Mouse (Mus musculus) midbrain, embryonic 14.5 days (tissue): Measurements from ENCODE around the gene Tjp3. TPM values are rescaled to one million over a fixed set of nuclear protein-coding genes. Genes with fewer than 3 reads are reported as not detected.
A peak's percentile ranks its signal among the peaks of the same experiment; 100 is the strongest.

ENCODE experiments used
- ATAC-seq: fragments of 200-750 bp; cut with Nextera tagmentation; 2 replicates; pipeline ENCODE4 v1.8.0; 2017; ENCODE audit warnings: moderate number of reproducible peaks, moderate library complexity; ENCODE audit not compliant: low FRiP score, low TSS enrichment
- DNase-seq: peaks from one replicate; pipeline ENCODE4 v3.0.0-alpha.2; 2015
- H3K27ac ChIP-seq: fragments of 300-500 bp; sonication (generic); replicated peaks from 2 replicates; pipeline ENCODE4 v1.5.1; 2014; ENCODE audit warnings: mild to moderate bottlenecking, low read depth, low read length, moderate library complexity
- H3K27me3 ChIP-seq: fragments of 300-500 bp; sonication (generic); 2 replicates; pipeline ENCODE4 v1.6.1; 2014; ENCODE audit warnings: low read length, control low read depth, mixed read lengths; ENCODE audit not compliant: control insufficient read depth, insufficient read depth
- H3K36me3 ChIP-seq: fragments of 300-500 bp; sonication (generic); 2 replicates; pipeline ENCODE4 v1.6.1; 2014; ENCODE audit warnings: low read length, control low read depth; ENCODE audit not compliant: control insufficient read depth, insufficient read depth
- H3K4me1 ChIP-seq: fragments of 300-500 bp; sonication (generic); 2 replicates; pipeline ENCODE4 v1.6.1; 2014; ENCODE audit warnings: mild to moderate bottlenecking, antibody characterized with exemption, low read length, control low read depth; ENCODE audit not compliant: control insufficient read depth, insufficient read depth
- H3K4me2 ChIP-seq: fragments of 300-500 bp; sonication (generic); 2 replicates; pipeline ENCODE4 v1.6.1; 2014; ENCODE audit warnings: mild to moderate bottlenecking, low read length, moderate library complexity
- H3K4me3 ChIP-seq: fragments of 300-500 bp; sonication (generic); replicated peaks from 2 replicates; pipeline ENCODE4 v1.5.1; 2014; ENCODE audit warnings: low read depth, low read length
- H3K9ac ChIP-seq: fragments of 300-500 bp; sonication (generic); replicated peaks from 2 replicates; pipeline ENCODE4 v1.6.1; 2014; ENCODE audit warnings: mild to moderate bottlenecking, low read length, moderate library complexity
- H3K9me3 ChIP-seq: fragments of 300-500 bp; sonication (generic); 2 replicates; pipeline ENCODE4 v1.6.1; 2016; ENCODE audit warnings: low read length, control low read depth, mixed read lengths; ENCODE audit not compliant: control insufficient read depth
- WGBS: fragments of 180-500 bp; shearing (Covaris S2); extraction: QIAGEN DNeasy Blood & Tissue Kit; methylation state at CpG from one replicate; pipeline ENCODE4 v1.1.7; 2014; 5-methylcytosine and 5-hydroxymethylcytosine counted together
- polyA plus RNA-seq: library from polyadenylated mRNA; unstranded; fragments of >200 nt; fragmentation: Nextera tagmentation; extraction: Ambion mirVana; gene quantifications from 2 replicates; pipeline ENCODE4 v1.2.1, GENCODE M21; 2014

Gene Tjp3
- polyA plus RNA-seq, 1 experiment from 2014 or later, result 4.4 TPM

DNA sequence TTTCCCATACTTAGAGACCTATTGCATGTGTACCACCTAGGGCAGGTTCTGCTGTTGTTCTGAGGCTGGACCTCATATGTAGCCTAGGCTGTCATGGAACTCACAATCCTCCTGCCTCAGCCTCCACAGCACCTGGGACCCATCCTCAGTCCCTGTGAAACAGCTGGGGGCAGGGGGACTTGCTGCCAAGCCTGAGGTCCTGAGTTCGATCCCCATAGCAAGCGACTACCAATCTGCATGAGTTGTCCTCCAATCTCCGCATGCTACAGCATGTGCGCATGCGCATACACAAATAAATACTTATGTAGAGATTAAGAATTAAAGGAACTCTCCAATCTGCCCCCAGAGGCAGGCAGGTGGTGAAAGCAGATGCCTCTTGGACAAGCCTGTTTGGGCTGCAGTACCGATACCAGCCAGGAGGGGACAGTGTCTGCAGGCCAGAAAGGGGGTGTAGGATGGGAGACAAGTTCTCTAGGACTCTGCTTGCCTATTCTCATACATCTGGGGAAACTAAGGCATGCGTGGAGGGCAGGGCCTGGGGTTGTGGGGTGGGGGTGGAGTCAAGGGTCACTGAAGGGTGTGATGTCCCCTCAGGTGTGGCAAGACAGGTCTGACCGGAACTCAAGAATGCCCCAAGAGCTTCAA, 3.7 kb downstream of the Tjp3 start:
- H3K9me3 ChIP-seq, result no peaks in the 10 kb centered on the region
- ATAC-seq, result no peak
- WGBS, result 60% methylated on average over 8 of the region's 8 CpGs
- H3K27ac ChIP-seq, result no peak overlapping the region
- no peak for DNase-seq
- no peak overlapping the region for H3K4me3 ChIP-seq
- peaks cover 31% of the 10 kb centered on the region for H3K27me3 ChIP-seq
- H3K36me3 ChIP-seq, result no peaks in the 10 kb centered on the region
- no peak overlapping the region for H3K4me2 ChIP-seq
- H3K9ac ChIP-seq, result no peak overlapping the region
- 0 out of 2 replicates have a peak, but pooled peaks cover 12% of the 10 kb centered on the region for H3K4me1 ChIP-seq

GRCm38 (mm10) chr10:81286586-81286985, 4.8 kb downstream of the Tjp3 start:
- peaks cover 31% of the 10 kb centered on the region for H3K27me3 ChIP-seq
- ATAC-seq, result no peak
- H3K36me3 ChIP-seq, result no peaks in the 10 kb centered on the region
- no peak overlapping the region for H3K27ac ChIP-seq
- H3K4me1 ChIP-seq, result 0 out of 2 replicates have a peak, but pooled peaks cover 12% of the 10 kb centered on the region
- H3K9me3 ChIP-seq, result no peaks in the 10 kb centered on the region
- H3K4me3 ChIP-seq, result no peak overlapping the region
- H3K9ac ChIP-seq, result no peak overlapping the region
- H3K4me2 ChIP-seq, result no peak overlapping the region
- 52% methylated on average over 6 of the region's 6 CpGs for WGBS
- DNase-seq, result no peak

GRCm38 (mm10) chr10:81285694-81286450, 5.5 kb downstream of the Tjp3 start:
- DNase-seq, result peak; percentile 96
- H3K36me3 ChIP-seq, result no peaks in the 10 kb centered on the region
- no peak overlapping the region for H3K27ac ChIP-seq
- peak overlapping the region; percentile 42 for H3K4me3 ChIP-seq
- peak; percentile 83 for ATAC-seq
- WGBS, result 3% methylated on average over 54 of the region's 54 CpGs
- H3K4me1 ChIP-seq, result 0 out of 2 replicates have a peak, but pooled peaks cover 12% of the 10 kb centered on the region
- H3K4me2 ChIP-seq, result peak overlapping the region; percentile 81
- H3K9me3 ChIP-seq, result no peaks in the 10 kb centered on the region
- H3K9ac ChIP-seq, result peak overlapping the region; percentile 68
- peaks cover 25% of the 10 kb centered on the region for H3K27me3 ChIP-seq

DNA sequence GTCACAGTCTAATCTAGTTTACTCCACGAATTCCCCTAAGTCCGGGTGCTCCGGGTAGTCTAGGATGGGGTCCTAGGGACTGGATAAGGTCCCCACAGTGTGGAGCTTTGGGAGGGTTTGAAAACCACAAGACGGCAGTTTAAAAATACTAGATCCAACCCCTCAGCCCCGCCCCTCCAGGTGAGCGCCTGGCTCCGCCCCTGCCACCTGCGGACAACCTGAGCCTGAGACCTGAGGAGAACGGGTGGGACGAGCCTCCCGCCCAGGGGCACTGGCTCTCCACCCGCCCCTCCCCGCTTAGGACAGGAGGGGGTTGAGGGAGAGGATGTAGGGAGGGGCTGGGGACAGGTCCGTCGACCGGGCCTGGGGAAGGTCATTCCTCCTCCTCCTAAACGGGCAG, 6.7 kb downstream of the Tjp3 start:
- Histone ChIP-seq H3K4me1 (0 out of 2 replicates have a peak, but pooled peaks cover 7% of the 10 kb centered on the region), H3K27me3 (peaks cover 13% of the 10 kb centered on the region; the same call in 1 of the 2 replicates), H3K4me2 (peak overlapping the region; percentile 81; the same call in 1 of the 2 replicates), H3K27ac (no peak overlapping the region), H3K9me3 (no peaks in the 10 kb centered on the region), H3K9ac (no peak overlapping the region), H3K4me3 (peak overlapping the region; percentile 42; the same call in 1 of the 2 replicates), H3K36me3 (no peaks in the 10 kb centered on the region)
- DNase-seq, result no peak
- WGBS, result 17% methylated on average over 17 of the region's 17 CpGs
- ATAC-seq, result no peak

GRCm38 (mm10) chr10:81284189-81284588, 7.2 kb downstream of the Tjp3 start:
- peaks cover 9% of the 10 kb centered on the region; the same call in 1 of the 2 replicates for H3K27me3 ChIP-seq
- WGBS, result 52% methylated on average over 6 of the region's 6 CpGs
- no peaks in the 10 kb centered on the region for H3K9me3 ChIP-seq

DNA sequence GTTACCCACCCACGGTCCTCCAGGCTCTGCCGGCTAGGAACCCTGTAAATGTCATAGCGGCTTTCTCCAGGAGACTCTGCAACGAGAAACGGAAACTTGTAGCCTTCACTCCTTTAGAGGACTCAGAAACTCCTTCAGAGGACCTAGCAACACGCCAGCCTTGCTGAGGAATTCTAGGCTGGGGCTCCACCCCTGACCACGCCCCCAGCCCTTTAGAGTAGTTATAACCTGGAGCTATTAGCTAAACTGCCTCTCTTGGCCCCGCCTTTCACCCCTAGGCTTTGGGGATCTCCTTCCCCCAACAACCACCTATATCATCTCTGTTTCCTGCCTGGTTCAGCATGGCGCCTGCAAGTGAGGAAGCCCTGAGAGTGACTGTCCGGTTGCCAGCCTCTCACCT, 11.9 kb downstream of the Tjp3 start:
- ATAC-seq, result no peak
- WGBS, result 57% methylated on average over 10 of the region's 10 CpGs

More at GRCm38 (mm10) chr10:81284189-81284588, 7.2 kb downstream of the Tjp3 start:
- Histone ChIP-seq H3K36me3 (no peaks in the 10 kb centered on the region), H3K4me2 (no peak overlapping the region), H3K27ac (no peak overlapping the region), H3K4me1 (0 out of 2 replicates have a peak, but pooled peaks cover 7% of the 10 kb centered on the region), H3K9ac (no peak overlapping the region), H3K4me3 (no peak overlapping the region)
- DNase-seq (no peak), ATAC-seq (no peak)

GRCm38 (mm10) chr10:81277676-81278075, 13.7 kb downstream of the Tjp3 start:
- H3K27me3 ChIP-seq, result no peaks in the 10 kb centered on the region
- no peak overlapping the region for H3K4me3 ChIP-seq
- no peak for ATAC-seq
- H3K27ac ChIP-seq, result no peak overlapping the region
- WGBS, result 83% methylated on average over 22 of the region's 22 CpGs
- H3K4me1 ChIP-seq, result no peaks in the 10 kb centered on the region
- H3K4me2 ChIP-seq, result no peak overlapping the region
- no peaks in the 10 kb centered on the region for H3K9me3 ChIP-seq
- DNase-seq, result no peak
- no peak overlapping the region for H3K9ac ChIP-seq
- H3K36me3 ChIP-seq, result peaks cover 9% of the 10 kb centered on the region

More for the DNA sequence above, 11.9 kb downstream of the Tjp3 start:
- Histone ChIP-seq H3K36me3 (no peaks in the 10 kb centered on the region), H3K4me1 (no peaks in the 10 kb centered on the region), H3K4me3 (no peak overlapping the region), H3K27me3 (no peaks in the 10 kb centered on the region), H3K4me2 (no peak overlapping the region), H3K27ac (no peak overlapping the region), H3K9ac (no peak overlapping the region), H3K9me3 (no peaks in the 10 kb centered on the region)
- DNase-seq, result no peak

GRCm38 (mm10) chr10:81273842-81274241, 17.5 kb downstream of the Tjp3 start:
- ATAC-seq (no peak), DNase-seq (no peak)
- Histone ChIP-seq H3K9ac (no peak overlapping the region), H3K4me2 (no peak overlapping the region), H3K27me3 (no peaks in the 10 kb centered on the region), H3K27ac (no peak overlapping the region), H3K9me3 (no peaks in the 10 kb centered on the region), H3K4me3 (no peak overlapping the region), H3K4me1 (no peaks in the 10 kb centered on the region), H3K36me3 (peaks cover 27% of the 10 kb centered on the region)
- 95% methylated on average over 19 of the region's 19 CpGs for WGBS
